Mouse (Mus musculus): ENCODE data around the gene Lmcd1. TPM values are rescaled to one million over a fixed set of nuclear protein-coding genes. Genes with fewer than 3 reads are reported as not detected.

Gene Lmcd1
- polyA plus RNA-seq, 1 experiment, result 2.4 TPM

- H3K4me3 ChIP-seq (ENCODE audit: control insufficient read depth, insufficient read depth, low read length), result no peak overlapping the region
- TF ChIP-seq CTCF (IDR thresholded peaks at IDR 0.05; ENCODE audit: borderline replicate concordance, control insufficient read depth, extremely low read depth, insufficient read depth, low read length, poor library complexity) (no peak), POLR2A (IDR thresholded peaks at IDR 0.05; ENCODE audit: control insufficient read depth, extremely low read depth, insufficient read depth, low read length, poor library complexity) (no peak)
- DNase-seq, result no peak
- H3K27me3 ChIP-seq (ENCODE audit: control insufficient read depth, insufficient read depth, low read length), result no peaks in the 10 kb centered on the region
- WGBS, result 92% methylated on average over 2 of the region's 2 CpGs
- H3K36me3 ChIP-seq (ENCODE audit: control insufficient read depth, insufficient read depth, low read length), result no peaks in the 10 kb centered on the region
- H3K4me1 ChIP-seq (replicated peaks; ENCODE audit: control insufficient read depth, insufficient read depth, low read length), result no peaks in the 10 kb centered on the region
- no peak overlapping the region for H3K27ac ChIP-seq (ENCODE audit: control insufficient read depth, insufficient read depth, low read length)
Observed at GRCm38 (mm10) chr6:112281935-112282334, 8.4 kb downstream of the Lmcd1 start.

DNA sequence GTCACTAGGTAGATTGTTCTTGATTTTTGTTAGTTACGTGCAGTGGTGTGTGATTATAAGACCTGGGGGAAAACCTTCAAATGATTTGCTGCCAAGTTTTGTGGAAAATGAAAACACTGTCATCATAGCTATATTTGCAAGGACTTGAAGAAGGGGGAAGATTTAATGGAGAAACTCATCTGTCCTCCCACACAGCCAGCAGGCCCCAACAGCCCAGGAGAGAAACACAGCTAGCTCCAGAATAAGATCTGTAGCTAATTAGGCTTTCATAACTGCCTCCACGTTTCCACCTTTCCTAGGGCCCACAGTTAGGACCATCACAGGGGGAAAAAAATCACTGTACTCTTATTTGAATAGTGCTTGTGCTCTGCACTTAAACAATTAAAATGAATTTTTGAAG lies 10.5 kb downstream of the Lmcd1 start:
- H3K27ac ChIP-seq (ENCODE audit: control insufficient read depth, insufficient read depth, low read length), result no peak overlapping the region
- no peaks in the 10 kb centered on the region for H3K27me3 ChIP-seq (ENCODE audit: control insufficient read depth, insufficient read depth, low read length)
- WGBS, result 89% methylated on average over 2 of the region's 2 CpGs
- no peaks in the 10 kb centered on the region for H3K4me1 ChIP-seq (replicated peaks; ENCODE audit: control insufficient read depth, insufficient read depth, low read length)
- H3K4me3 ChIP-seq (ENCODE audit: control insufficient read depth, insufficient read depth, low read length), result no peak overlapping the region
- TF ChIP-seq POLR2A (IDR thresholded peaks at IDR 0.05; ENCODE audit: control insufficient read depth, extremely low read depth, insufficient read depth, low read length, poor library complexity) (no peak), CTCF (IDR thresholded peaks at IDR 0.05; ENCODE audit: borderline replicate concordance, control insufficient read depth, extremely low read depth, insufficient read depth, low read length, poor library complexity) (no peak)
- DNase-seq, result no peak
- H3K36me3 ChIP-seq (ENCODE audit: control insufficient read depth, insufficient read depth, low read length), result no peaks in the 10 kb centered on the region

DNA sequence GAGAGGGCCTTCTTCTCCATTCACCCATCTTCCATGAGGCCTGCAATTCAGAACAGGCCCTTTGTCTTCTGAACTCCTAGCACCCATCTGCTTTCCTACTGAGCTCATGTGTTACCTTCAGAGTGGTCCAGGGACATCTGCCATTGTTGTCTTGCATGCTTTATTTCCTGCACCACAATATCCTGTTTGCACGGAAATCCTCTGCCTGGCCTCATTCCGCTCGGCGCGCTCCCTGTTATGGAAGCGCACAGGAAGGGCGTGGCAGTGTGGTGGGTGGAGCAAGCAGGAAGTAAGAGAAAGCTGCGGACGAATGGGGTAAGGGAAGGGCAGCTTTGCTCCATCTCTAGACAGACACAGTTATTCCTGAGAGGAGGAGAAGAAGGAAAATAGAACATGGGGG lies 14.1 kb downstream of the Lmcd1 start:
- H3K36me3 ChIP-seq (ENCODE audit: control insufficient read depth, insufficient read depth, low read length), result no peaks in the 10 kb centered on the region
- no peaks in the 10 kb centered on the region for H3K27me3 ChIP-seq (ENCODE audit: control insufficient read depth, insufficient read depth, low read length)
- TF ChIP-seq POLR2A (IDR thresholded peaks at IDR 0.05; ENCODE audit: control insufficient read depth, extremely low read depth, insufficient read depth, low read length, poor library complexity) (no peak), CTCF (IDR thresholded peaks at IDR 0.05; ENCODE audit: borderline replicate concordance, control insufficient read depth, extremely low read depth, insufficient read depth, low read length, poor library complexity) (no peak)
- 89% methylated on average over 9 of the region's 9 CpGs for WGBS
- no peaks in the 10 kb centered on the region for H3K4me1 ChIP-seq (replicated peaks; ENCODE audit: control insufficient read depth, insufficient read depth, low read length)
- no peak overlapping the region for H3K4me3 ChIP-seq (ENCODE audit: control insufficient read depth, insufficient read depth, low read length)
- no peak overlapping the region for H3K27ac ChIP-seq (ENCODE audit: control insufficient read depth, insufficient read depth, low read length)
- no peak for DNase-seq

GRCm38 (mm10) chr6:112288271-112288670 lies 14.7 kb downstream of the Lmcd1 start:
- Histone ChIP-seq H3K36me3 (ENCODE audit: control insufficient read depth, insufficient read depth, low read length) (no peaks in the 10 kb centered on the region), H3K4me1 (replicated peaks; ENCODE audit: control insufficient read depth, insufficient read depth, low read length) (no peaks in the 10 kb centered on the region), H3K27ac (ENCODE audit: control insufficient read depth, insufficient read depth, low read length) (no peak overlapping the region), H3K4me3 (ENCODE audit: control insufficient read depth, insufficient read depth, low read length) (no peak overlapping the region), H3K27me3 (ENCODE audit: control insufficient read depth, insufficient read depth, low read length) (no peaks in the 10 kb centered on the region)
- no peak for DNase-seq
- WGBS, result 93% methylated on average over 3 of the region's 3 CpGs
- no peak for TF ChIP-seq POLR2A (IDR thresholded peaks at IDR 0.05; ENCODE audit: control insufficient read depth, extremely low read depth, insufficient read depth, low read length, poor library complexity)
- TF ChIP-seq CTCF (IDR thresholded peaks at IDR 0.05; ENCODE audit: borderline replicate concordance, control insufficient read depth, extremely low read depth, insufficient read depth, low read length, poor library complexity), result no peak

- Histone ChIP-seq H3K4me1 (replicated peaks; ENCODE audit: control insufficient read depth, insufficient read depth, low read length) (no peaks in the 10 kb centered on the region), H3K36me3 (ENCODE audit: control insufficient read depth, insufficient read depth, low read length) (no peaks in the 10 kb centered on the region), H3K27ac (ENCODE audit: control insufficient read depth, insufficient read depth, low read length) (no peak overlapping the region), H3K4me3 (ENCODE audit: control insufficient read depth, insufficient read depth, low read length) (no peak overlapping the region), H3K27me3 (ENCODE audit: control insufficient read depth, insufficient read depth, low read length) (no peaks in the 10 kb centered on the region)
- whole genome bisulfite sequencing, result 88% methylated on average over 4 of the region's 4 CpGs
- TF ChIP-seq POLR2A (IDR thresholded peaks at IDR 0.05; ENCODE audit: control insufficient read depth, extremely low read depth, insufficient read depth, low read length, poor library complexity) (no peak), CTCF (IDR thresholded peaks at IDR 0.05; ENCODE audit: borderline replicate concordance, control insufficient read depth, extremely low read depth, insufficient read depth, low read length, poor library complexity) (no peak)
- no peak for DNase-seq
Observed at GRCm38 (mm10) chr6:112291146-112291545, 17.6 kb downstream of the Lmcd1 start.

- WGBS, result 78% methylated on average over 5 of the region's 5 CpGs
- no peaks in the 10 kb centered on the region for H3K36me3 ChIP-seq (ENCODE audit: control insufficient read depth, insufficient read depth, low read length)
- no peak for DNase-seq
Observed at GRCm38 (mm10) chr6:112293320-112293719, 19.8 kb downstream of the Lmcd1 start.

GRCm38 (mm10) chr6:112295269-112295668 lies 21.7 kb downstream of the Lmcd1 start:
- Histone ChIP-seq H3K4me1 (replicated peaks; ENCODE audit: control insufficient read depth, insufficient read depth, low read length) (no peaks in the 10 kb centered on the region), H3K27me3 (ENCODE audit: control insufficient read depth, insufficient read depth, low read length) (no peaks in the 10 kb centered on the region), H3K4me3 (ENCODE audit: control insufficient read depth, insufficient read depth, low read length) (no peak overlapping the region), H3K36me3 (ENCODE audit: control insufficient read depth, insufficient read depth, low read length) (no peaks in the 10 kb centered on the region), H3K27ac (ENCODE audit: control insufficient read depth, insufficient read depth, low read length) (no peak overlapping the region)
- TF ChIP-seq CTCF (IDR thresholded peaks at IDR 0.05; ENCODE audit: borderline replicate concordance, control insufficient read depth, extremely low read depth, insufficient read depth, low read length, poor library complexity) (no peak), POLR2A (IDR thresholded peaks at IDR 0.05; ENCODE audit: control insufficient read depth, extremely low read depth, insufficient read depth, low read length, poor library complexity) (no peak)
- WGBS, result 73% methylated on average over 3 of the region's 3 CpGs
- DNase-seq, result no peak

More at GRCm38 (mm10) chr6:112293320-112293719, 19.8 kb downstream of the Lmcd1 start:
- no peak overlapping the region for H3K27ac ChIP-seq (ENCODE audit: control insufficient read depth, insufficient read depth, low read length)
- no peak for TF ChIP-seq POLR2A (IDR thresholded peaks at IDR 0.05; ENCODE audit: control insufficient read depth, extremely low read depth, insufficient read depth, low read length, poor library complexity)
- TF ChIP-seq CTCF (IDR thresholded peaks at IDR 0.05; ENCODE audit: borderline replicate concordance, control insufficient read depth, extremely low read depth, insufficient read depth, low read length, poor library complexity), result no peak
- H3K27me3 ChIP-seq (ENCODE audit: control insufficient read depth, insufficient read depth, low read length), result no peaks in the 10 kb centered on the region
- H3K4me1 ChIP-seq (replicated peaks; ENCODE audit: control insufficient read depth, insufficient read depth, low read length), result no peaks in the 10 kb centered on the region
- H3K4me3 ChIP-seq (ENCODE audit: control insufficient read depth, insufficient read depth, low read length), result no peak overlapping the region

Data from thymus, adult 2 months (tissue).